Mouse (Mus musculus) heart, embryonic 14.5 days (tissue): Measurements from ENCODE around the gene Mrgprd. TPM values are rescaled to one million over a fixed set of nuclear protein-coding genes. Genes with fewer than 3 reads are reported as not detected.

Experiments used
- polyA plus RNA-seq: library from polyadenylated mRNA; unstranded; fragments of >200 nt; fragmentation: Nextera tagmentation; extraction: Ambion mirVana; gene quantifications from 2 replicates; pipeline ENCODE4 v1.2.1, GENCODE M21; 2014

Mrgprd gene
- polyA plus RNA-seq, 1 experiment from 2014 or later, result not detected

Other genes with a start within 250 kb of the Mrgprd start
- 0.23 TPM in 1 of 2 replicates, not detected in the other for gene 1810010D01Rik, start 106.7 kb upstream of the Mrgprd start, polyA plus RNA-seq
- gene Tpcn2, start 30.8 kb upstream of the Mrgprd start, polyA plus RNA-seq, result 2.4 and 3.0 TPM in 2 replicates
- gene Mrgprf, start 14.0 kb upstream of the Mrgprd start, polyA plus RNA-seq, result 0.34 and 0.77 TPM in 2 replicates